Mouse (Mus musculus): Measurements from ENCODE around the gene Kat2b.

GRCm38 (mm10) chr17:53670453-53670852 is 103.8 kb downstream of the Kat2b start:
- no peak for TF ChIP-seq CTCF (IDR thresholded peaks at IDR 0.05 in 2 of 3, conservative IDR thresholded peaks at IDR 0.05 in 1 of 3; ENCODE audit: control insufficient read depth in 1 of 3, insufficient read depth in 1 of 3, low read depth in 2 of 3, low read length in 3 of 3, poor library complexity in 1 of 3, severe bottlenecking in 1 of 3)
- no peak for TF ChIP-seq MAX (IDR thresholded peaks at IDR 0.05; ENCODE audit: low read length)
- no peak for TF ChIP-seq ZNF384 (IDR thresholded peaks at IDR 0.05; ENCODE audit: low read depth, low read length)
- TF ChIP-seq UBTF (IDR thresholded peaks at IDR 0.05; ENCODE audit: borderline replicate concordance, insufficient read depth, low read depth, low read length) = no peak
- TF ChIP-seq EP300 (IDR thresholded peaks at IDR 0.05; ENCODE audit: low read depth in 1 of 2, low read length in 2 of 2) = no peak

All from MEL (cell line).